Mouse (Mus musculus) spleen, adult 2 months (tissue): Measurements from ENCODE around the gene Necap1.

Experiments
- CTCF ChIP-seq: fragments of 200-500 bp; IDR thresholded peaks from 2 replicates; pipeline ENCODE4 v1.5.1; 2011; ENCODE audit warnings: mild to moderate bottlenecking, inconsistent platforms; ENCODE audit not compliant: insufficient read depth, insufficient read length, insufficient replicate concordance; ENCODE audit errors: extremely low read depth
- POLR2A ChIP-seq: fragments of 200-500 bp; IDR thresholded peaks from 2 replicates; pipeline ENCODE4 v1.6.1; 2011; ENCODE audit warnings: low read depth, low read length, inconsistent platforms

DNA sequence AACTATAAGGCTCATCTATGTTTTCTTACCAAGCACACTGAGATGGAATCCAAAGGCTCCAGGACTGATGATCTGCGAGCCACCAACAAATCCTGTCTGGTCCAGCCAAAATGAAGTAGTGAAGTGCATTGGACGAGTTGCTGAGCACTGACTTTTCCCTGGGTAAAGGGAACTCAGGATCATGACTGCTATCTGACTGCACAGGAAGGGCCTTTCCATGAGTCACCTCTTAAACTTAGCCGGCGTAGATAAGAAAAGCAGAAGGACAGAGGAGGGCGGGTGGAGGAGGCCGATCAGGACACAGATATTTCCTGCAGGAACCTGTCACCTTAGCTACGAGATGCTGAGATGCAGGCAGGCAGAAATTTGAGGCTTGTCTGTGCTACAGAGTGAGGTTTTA, 18.3 kb upstream of the Necap1 start, which contains the start of gene C3ar1:
- TF ChIP-seq CTCF (no peak), POLR2A (no peak)
